Mouse (Mus musculus): ENCODE measurements at regions not wholly inside any gene's neighbourhood (a gene's known extent, or its start where the extent isn't known, plus 50 kb on each side); places are given as distances from the start of the nearest gene placed in this dataset.

GRCm38 (mm10) chr2:160240531-160241379, 93.2 kb downstream of the Gm826 start:
- no peak for DNase-seq (ENCODE audit: extremely low read depth)
- dilution Hi-C loops (cut with MboI; ENCODE audit: extremely low pct_ligation_motif_present, extremely low pct_unique_long_range_greater_than_20kb, low sequenced_read_pairs) = no loop called here
- H3K4me3 ChIP-seq (replicated peaks in 1 of 3; ENCODE audit: low read depth in 2 of 3, low read length in 2 of 3, poor library complexity in 1 of 3) = no peak overlapping the region

GRCm38 (mm10) chr2:160237436-160238104, 96.4 kb downstream of the Gm826 start:
- no peaks in the 10 kb centered on the region for H3K79me2 ChIP-seq (replicated peaks; ENCODE audit: control insufficient read depth, extremely low read depth, insufficient read depth, poor library complexity, severe bottlenecking)
- peaks cover 8% of the 10 kb centered on the region for H3K9me3 ChIP-seq (replicated peaks; ENCODE audit: low read length)
- no peaks in the 10 kb centered on the region for H3K27me3 ChIP-seq (replicated peaks)
- peak overlapping the region; percentile 75 for H3K4me2 ChIP-seq (ENCODE audit: insufficient read depth, low read depth, poor library complexity, severe bottlenecking)
- H3K4me3 ChIP-seq (replicated peaks in 1 of 3; ENCODE audit: low read depth in 2 of 3, low read length in 2 of 3, poor library complexity in 1 of 3) = no peak overlapping the region
- peak overlapping the region; percentile 34 for H3K27ac ChIP-seq (ENCODE audit: insufficient read depth, low read depth)
- dilution Hi-C loops (cut with MboI; ENCODE audit: extremely low pct_ligation_motif_present, extremely low pct_unique_long_range_greater_than_20kb, low sequenced_read_pairs) = no loop called here
- no peak overlapping the region for H3K9ac ChIP-seq (ENCODE audit: insufficient read depth, low read depth)
- peaks cover 11 to 46% of the 10 kb centered on the region in 2 experiments for H3K4me1 ChIP-seq (ENCODE audit: control insufficient read depth in 1 of 2, insufficient read depth in 2 of 2)
- no peaks in the 10 kb centered on the region for H3K36me3 ChIP-seq (replicated peaks in 1 of 2; ENCODE audit: control insufficient read depth in 1 of 2, insufficient read depth in 1 of 2, low read length in 1 of 2)
- peak; percentile 75 for DNase-seq (ENCODE audit: extremely low read depth)
- in situ Hi-C loops (cut with MboI; ENCODE audit: low pct_ligation_motif_present, low pct_unique_long_range_greater_than_20kb, low sequenced_read_pairs) = no loop called here
- peak; percentile 68; the same call in 1 of the 2 replicates for TF ChIP-seq MAX (IDR thresholded peaks at IDR 0.05; ENCODE audit: low read length)
- TF ChIP-seq SMC3 (IDR thresholded peaks at IDR 0.05; ENCODE audit: low read depth, low read length) = no peak; the same call in 1 of the 2 replicates
- no peak for TF ChIP-seq CTCF (conservative IDR thresholded peaks at IDR 0.05 in 1 of 2, IDR thresholded peaks at IDR 0.05 in 1 of 2; ENCODE audit: low read depth in 2 of 2, low read length in 2 of 2)
- TF ChIP-seq IRF4 (IDR thresholded peaks at IDR 0.05; ENCODE audit: low read depth, low read length) = peak; percentile 63
- TF ChIP-seq CHD2 (IDR thresholded peaks at IDR 0.05; ENCODE audit: low read length) = no peak; the same call in 1 of the 2 replicates
- no peak; the same call in 1 of the 2 replicates for TF ChIP-seq HCFC1 (IDR thresholded peaks at IDR 0.05; ENCODE audit: low read depth, low read length)
- TF ChIP-seq EP300 (IDR thresholded peaks at IDR 0.05; ENCODE audit: low read length) = peak; percentile 78
- TF ChIP-seq ZKSCAN1 (IDR thresholded peaks at IDR 0.05; ENCODE audit: borderline replicate concordance, low read depth, low read length) = no peak
- no peak; the same call in 1 of the 2 replicates for TF ChIP-seq RCOR1 (conservative IDR thresholded peaks at IDR 0.05; ENCODE audit: low read depth, low read length)
- TF ChIP-seq ZC3H11A (IDR thresholded peaks at IDR 0.05; ENCODE audit: low read depth, low read length) = no peak
- no peak for TF ChIP-seq USF1 (IDR thresholded peaks at IDR 0.05; ENCODE audit: low read depth, low read length)
- no peak for TF ChIP-seq USF2 (conservative IDR thresholded peaks at IDR 0.05; ENCODE audit: low read depth, low read length)
- no peak for TF ChIP-seq NRF1 (IDR thresholded peaks at IDR 0.05; ENCODE audit: low read depth, low read length)
- TF ChIP-seq CHD1 (IDR thresholded peaks at IDR 0.05; ENCODE audit: low read depth, low read length) = no peak
- TF ChIP-seq MAZ (IDR thresholded peaks at IDR 0.05; ENCODE audit: low read depth, low read length) = no peak
- no peak; the same call in 1 of the 2 replicates for TF ChIP-seq NELFE (IDR thresholded peaks at IDR 0.05; ENCODE audit: low read depth, low read length)
- peak; percentile 56; the same call in 1 of the 2 replicates for TF ChIP-seq TBP (conservative IDR thresholded peaks at IDR 0.05; ENCODE audit: low read depth, low read length)
- no peak for TF ChIP-seq POLR2AphosphoS2 (IDR thresholded peaks at IDR 0.05; ENCODE audit: low read depth, low read length)
- TF ChIP-seq GABPA (IDR thresholded peaks at IDR 0.05; ENCODE audit: insufficient replicate concordance, low read depth, low read length) = no peak
- TF ChIP-seq JUND (conservative IDR thresholded peaks at IDR 0.05; ENCODE audit: low read depth, low read length) = peak; percentile 5
- TF ChIP-seq MAFK (IDR thresholded peaks at IDR 0.05; ENCODE audit: insufficient replicate concordance, low read length) = no peak
- TF ChIP-seq ZMIZ1 (IDR thresholded peaks at IDR 0.05; ENCODE audit: low read depth, low read length) = no peak
- peak; percentile 53 for TF ChIP-seq ETS1 (conservative IDR thresholded peaks at IDR 0.05; ENCODE audit: low read depth, low read length)
- TF ChIP-seq MYC (IDR thresholded peaks at IDR 0.05; ENCODE audit: low read depth, low read length) = peak; percentile 51; the same call in 1 of the 2 replicates
- TF ChIP-seq E2F4 (IDR thresholded peaks at IDR 0.05; ENCODE audit: insufficient replicate concordance, low read depth, low read length) = no peak
- no peak for TF ChIP-seq POLR2A (IDR thresholded peaks at IDR 0.05; ENCODE audit: low read depth, low read length)
- TF ChIP-seq ZNF384 (IDR thresholded peaks at IDR 0.05; ENCODE audit: low read depth, low read length) = no peak
- peak; percentile 46; the same call in 1 of the 2 replicates for TF ChIP-seq SIN3A (IDR thresholded peaks at IDR 0.05; ENCODE audit: low read length)

More at GRCm38 (mm10) chr2:160240531-160241379, 93.2 kb downstream of the Gm826 start:
- no peak overlapping the region for H3K4me2 ChIP-seq (ENCODE audit: insufficient read depth, low read depth, poor library complexity, severe bottlenecking)
- in situ Hi-C loops (cut with MboI; ENCODE audit: low pct_ligation_motif_present, low pct_unique_long_range_greater_than_20kb, low sequenced_read_pairs) = no loop called here
- no peaks in the 10 kb centered on the region for H3K79me2 ChIP-seq (replicated peaks; ENCODE audit: control insufficient read depth, extremely low read depth, insufficient read depth, poor library complexity, severe bottlenecking)
- TF ChIP-seq POLR2A (IDR thresholded peaks at IDR 0.05; ENCODE audit: low read depth, low read length) (no peak), MXI1 (IDR thresholded peaks at IDR 0.05; ENCODE audit: low read depth, low read length) (no peak), CTCF (conservative IDR thresholded peaks at IDR 0.05 in 1 of 2, IDR thresholded peaks at IDR 0.05 in 1 of 2; ENCODE audit: low read depth in 2 of 2, low read length in 2 of 2) (no peak), MAZ (IDR thresholded peaks at IDR 0.05; ENCODE audit: low read depth, low read length) (no peak), RCOR1 (conservative IDR thresholded peaks at IDR 0.05; ENCODE audit: low read depth, low read length) (no peak), JUND (conservative IDR thresholded peaks at IDR 0.05; ENCODE audit: low read depth, low read length) (no peak), SIN3A (IDR thresholded peaks at IDR 0.05; ENCODE audit: low read length) (no peak), NRF1 (IDR thresholded peaks at IDR 0.05; ENCODE audit: low read depth, low read length) (no peak)
- peaks cover 3% of the 10 kb centered on the region for H3K9me3 ChIP-seq (replicated peaks; ENCODE audit: low read length)
- H3K9ac ChIP-seq (ENCODE audit: insufficient read depth, low read depth) = no peak overlapping the region
- H3K27ac ChIP-seq (ENCODE audit: insufficient read depth, low read depth) = no peak overlapping the region
- no peaks in the 10 kb centered on the region for H3K36me3 ChIP-seq (replicated peaks in 1 of 2; ENCODE audit: control insufficient read depth in 1 of 2, insufficient read depth in 1 of 2, low read length in 1 of 2)
- H3K4me1 ChIP-seq (ENCODE audit: control insufficient read depth in 1 of 2, insufficient read depth in 2 of 2) = peaks cover 11 to 46% of the 10 kb centered on the region in 2 experiments
- H3K27me3 ChIP-seq (replicated peaks) = no peaks in the 10 kb centered on the region
